Mouse (Mus musculus) macrophage (primary cell): ENCODE measurements around the gene Cdc42se2. TPM values are rescaled to one million over a fixed set of nuclear protein-coding genes. Genes with fewer than 3 reads are reported as not detected.

ENCODE experiments used
- H3K27ac ChIP-seq: fragments of 350-480 bp; formaldehyde crosslinking; 2 replicates; pipeline ENCODE4 v1.9.0; 2021
- H3K36me3 ChIP-seq: fragments of 350-480 bp; formaldehyde crosslinking; 2 replicates; pipeline ENCODE4 v1.9.0; 2021; ENCODE audit errors: inconsistent target
- H3K4me3 ChIP-seq: fragments of 350-480 bp; formaldehyde crosslinking; 2 replicates; pipeline ENCODE4 v1.9.0; 2021; ENCODE audit errors: inconsistent target
- H3K79me2 ChIP-seq: fragments of 350-480 bp; formaldehyde crosslinking; 2 replicates; pipeline ENCODE4 v1.9.0; 2021; ENCODE audit errors: inconsistent target
- WGBS: methylation state at CpG from one replicate; pipeline ENCODE4 v1.1.7; 2026; ENCODE audit warnings: inconsistent platforms; ENCODE audit not compliant: missing documents; 5-methylcytosine and 5-hydroxymethylcytosine counted together
- polyA plus RNA-seq: library from polyadenylated mRNA; stranded (reverse); fragments of 250-400 nt; gene quantifications from 3 replicates; pipeline ENCODE4 v1.2.4, GENCODE M21; 2018; ENCODE audit warnings: inconsistent platforms

Gene Cdc42se2
- polyA plus RNA-seq, 1 experiment from 2014 or later, result 72.7 TPM

- Histone ChIP-seq H3K36me3 (no peaks in the 10 kb centered on the region), H3K4me3 (no peak overlapping the region), H3K27ac (peak overlapping the region; percentile 89), H3K79me2 (no peaks in the 10 kb centered on the region)
- 1% methylated on average over 9 of the region's 9 CpGs for WGBS
These were observed 20.2 kb upstream of the Cdc42se2 start for GRCm38 (mm10) chr11:54807669-54808068.

GRCm38 (mm10) chr11:54806891-54807290 lies 19.4 kb upstream of the Cdc42se2 start:
- H3K4me3 ChIP-seq, result no peak overlapping the region
- H3K27ac ChIP-seq, result peak overlapping the region; percentile 89
- 95% methylated on average over 13 of the region's 28 CpGs for WGBS
- H3K36me3 ChIP-seq, result no peaks in the 10 kb centered on the region
- H3K79me2 ChIP-seq, result no peaks in the 10 kb centered on the region

GRCm38 (mm10) chr11:54805196-54805595 lies 17.7 kb upstream of the Cdc42se2 start:
- H3K27ac ChIP-seq, result no peak overlapping the region
- no peaks in the 10 kb centered on the region for H3K36me3 ChIP-seq
- no peak overlapping the region for H3K4me3 ChIP-seq
- 92% methylated on average over 4 of the region's 4 CpGs for WGBS
- no peaks in the 10 kb centered on the region for H3K79me2 ChIP-seq

- Histone ChIP-seq H3K4me3 (no peak overlapping the region), H3K36me3 (no peaks in the 10 kb centered on the region), H3K27ac (peak overlapping the region; percentile 94), H3K79me2 (no peaks in the 10 kb centered on the region)
- WGBS, result 56% methylated on average over 6 of the region's 6 CpGs
These were observed 15.1 kb upstream of the Cdc42se2 start for GRCm38 (mm10) chr11:54802621-54803020.

- 0% methylated on average over 6 of the region's 6 CpGs for WGBS
- Histone ChIP-seq H3K79me2 (no peaks in the 10 kb centered on the region), H3K27ac (peak overlapping the region; percentile 94), H3K4me3 (peak overlapping the region; percentile 0; the same call in 1 of the 2 replicates), H3K36me3 (no peaks in the 10 kb centered on the region)
These were observed 14.5 kb upstream of the Cdc42se2 start for GRCm38 (mm10) chr11:54801791-54802558.

GRCm38 (mm10) chr11:54796551-54796950 lies 9.1 kb upstream of the Cdc42se2 start:
- Histone ChIP-seq H3K27ac (no peak overlapping the region), H3K79me2 (no peaks in the 10 kb centered on the region), H3K36me3 (no peaks in the 10 kb centered on the region), H3K4me3 (no peak overlapping the region)
- WGBS, result 85% methylated on average over 11 of the region's 11 CpGs

GRCm38 (mm10) chr11:54794678-54795077 lies 7.2 kb upstream of the Cdc42se2 start:
- H3K4me3 ChIP-seq, result no peak overlapping the region
- H3K27ac ChIP-seq, result no peak overlapping the region
- H3K79me2 ChIP-seq, result no peaks in the 10 kb centered on the region
- no peaks in the 10 kb centered on the region for H3K36me3 ChIP-seq
- WGBS, result 94% methylated on average over 3 of the region's 3 CpGs

- H3K4me3 ChIP-seq, result no peak overlapping the region
These were observed 5.7 kb upstream of the Cdc42se2 start for GRCm38 (mm10) chr11:54793173-54793572.

GRCm38 (mm10) chr11:54791458-54791857 lies 4.0 kb upstream of the Cdc42se2 start:
- no peak overlapping the region for H3K27ac ChIP-seq
- H3K36me3 ChIP-seq, result no peaks in the 10 kb centered on the region
- peaks cover 6% of the 10 kb centered on the region for H3K79me2 ChIP-seq
- 97% methylated on average over 4 of the region's 4 CpGs for WGBS
- no peak overlapping the region for H3K4me3 ChIP-seq

More at GRCm38 (mm10) chr11:54793173-54793572, 5.7 kb upstream of the Cdc42se2 start:
- no peaks in the 10 kb centered on the region for H3K36me3 ChIP-seq
- H3K79me2 ChIP-seq, result no peaks in the 10 kb centered on the region
- H3K27ac ChIP-seq, result no peak overlapping the region
- 100% methylated on average over 1 of the region's 1 CpGs for WGBS

GRCm38 (mm10) chr11:54786858-54787487 lies 502 bp downstream of the Cdc42se2 start:
- H3K36me3 ChIP-seq, result no peaks in the 10 kb centered on the region
- peak overlapping the region; percentile 71 for H3K4me3 ChIP-seq
- H3K79me2 ChIP-seq, result peaks cover 50% of the 10 kb centered on the region
- under 1% methylated on average over 54 of the region's 54 CpGs for WGBS
- peak overlapping the region; percentile 67 for H3K27ac ChIP-seq

- no peak overlapping the region for H3K27ac ChIP-seq
- H3K79me2 ChIP-seq, result peaks cover 65% of the 10 kb centered on the region
- WGBS, result 100% methylated on average over 1 of the region's 3 CpGs
- H3K36me3 ChIP-seq, result no peaks in the 10 kb centered on the region
- peak overlapping the region; percentile 71; the same call in 1 of the 2 replicates for H3K4me3 ChIP-seq
These were observed 1.9 kb downstream of the Cdc42se2 start for GRCm38 (mm10) chr11:54785566-54785965.

GRCm38 (mm10) chr11:54784436-54784835 lies 3.0 kb downstream of the Cdc42se2 start:
- Histone ChIP-seq H3K27ac (no peak overlapping the region), H3K79me2 (peaks cover 76% of the 10 kb centered on the region), H3K36me3 (no peaks in the 10 kb centered on the region), H3K4me3 (no peak overlapping the region)
- WGBS, result 94% methylated on average over 3 of the region's 3 CpGs

GRCm38 (mm10) chr11:54782253-54782652 lies 5.2 kb downstream of the Cdc42se2 start:
- 100% methylated on average over 6 of the region's 6 CpGs for WGBS
- Histone ChIP-seq H3K79me2 (peaks cover 98% of the 10 kb centered on the region), H3K36me3 (no peaks in the 10 kb centered on the region), H3K4me3 (no peak overlapping the region), H3K27ac (no peak overlapping the region)

- peaks cover 100% of the 10 kb centered on the region for H3K79me2 ChIP-seq
These were observed 7.5 kb downstream of the Cdc42se2 start for GRCm38 (mm10) chr11:54779946-54780345.

GRCm38 (mm10) chr11:54778131-54778844 lies 9.2 kb downstream of the Cdc42se2 start:
- peaks cover 100% of the 10 kb centered on the region for H3K79me2 ChIP-seq
- no peak overlapping the region for H3K27ac ChIP-seq
- no peak overlapping the region for H3K4me3 ChIP-seq
- H3K36me3 ChIP-seq, result no peaks in the 10 kb centered on the region
- 30% methylated on average over 1 of the region's 1 CpGs for WGBS

More at GRCm38 (mm10) chr11:54779946-54780345, 7.5 kb downstream of the Cdc42se2 start:
- WGBS, result 80% methylated on average over 1 of the region's 1 CpGs
- no peaks in the 10 kb centered on the region for H3K36me3 ChIP-seq
- no peak overlapping the region for H3K27ac ChIP-seq
- H3K4me3 ChIP-seq, result no peak overlapping the region
